Mouse (Mus musculus) stomach, postnatal 0 days (tissue): Measurements from ENCODE around the gene Btbd2.
"Not testable (repeated sequence)": the region's sequence is repeated elsewhere in the genome, so short reads cannot be mapped to it uniquely, and the experiment has no call there.

Experiments used
- CTCF ChIP-seq: IDR thresholded peaks from 2 replicates; pipeline ENCODE4 v1.5.1; 2016; ENCODE audit warnings: antibody characterized with exemption, low read depth, mild to moderate bottlenecking, moderate library complexity
- EP300 ChIP-seq: optimal IDR thresholded peaks from 2 replicates; pipeline ENCODE3; 2016; ENCODE audit warnings: antibody characterized with exemption

- TF ChIP-seq CTCF, EP300: not testable (repeated sequence)
These were observed 7.0 kb downstream of the Btbd2 start for GRCm38 (mm10) chr10:80649910-80650309.
